Mouse (Mus musculus): ENCODE data around the gene Znhit6.

GRCm38 (mm10) chr3:145556206-145556605 lies 19.8 kb upstream of the Znhit6 start:
- TF ChIP-seq POLR2A (IDR thresholded peaks at IDR 0.05; ENCODE audit: insufficient read length, low read depth) (no peak), E2F4 (IDR thresholded peaks at IDR 0.05; ENCODE audit: insufficient read depth) (no peak), MAX (IDR thresholded peaks at IDR 0.05; ENCODE audit: low read depth) (no peak)
